ENCODE assay signal across 7 mouse cellular contexts in genomic region chr6:47878593-47878992, GRCm38 (mm10). TPM values are rescaled to one million over a fixed set of nuclear protein-coding genes. Genes with fewer than 3 reads are reported as not detected.
DNase-seq lines count a peak whose midpoint lies in the region; ATAC-seq and TF ChIP-seq lines count a peak whose summit lies in the region.

No protein-coding gene starts in this region.

- no peak for DNase-seq in lung, postnatal 0 days (ENCODE audit: low spot score)
- DNase-seq in lung, adult 18-20 months = no peak
- DNase-seq in embryonic facial prominence, embryonic 14.5 days (ENCODE audit: low spot score) = no peak
- DNase-seq in adrenal gland, adult 18-20 months (ENCODE audit: low spot score in 2 of 2) = no peak
- no peak for DNase-seq in left cerebral cortex, postnatal 25 days (ENCODE audit: low spot score in 2 of 2)

- no peak for TF ChIP-seq CTCF in lung, postnatal 0 days (IDR thresholded peaks at IDR 0.05)
- TF ChIP-seq CTCF in intestine, postnatal 0 days (IDR thresholded peaks at IDR 0.05; ENCODE audit: low read depth) = no peak
- no peak for TF ChIP-seq CTCF in olfactory bulb, adult 2 months (IDR thresholded peaks at IDR 0.05; ENCODE audit: insufficient read depth, low read depth, low read length)

- H3K27me3 ChIP-seq in lung, postnatal 0 days (replicated peaks; ENCODE audit: insufficient read depth, low read length) = no peaks in the 10 kb centered on the region
- H3K27me3 ChIP-seq in embryonic facial prominence, embryonic 14.5 days (replicated peaks; ENCODE audit: control insufficient read depth, insufficient read depth, low read length) = no peaks in the 10 kb centered on the region
- H3K27me3 ChIP-seq in intestine, postnatal 0 days (replicated peaks; ENCODE audit: control insufficient read depth, insufficient read depth, low read length) = no peaks in the 10 kb centered on the region

- intact Hi-C loops in left cerebral cortex, postnatal 25 days (cut with DNase I) = loop anchor here (5.0 kb wide), 1 partner anchor 41 kb away; the partner anchor contains the start of gene Zfp398

- 37% methylated on average over 3 of the region's 3 CpGs for WGBS in lung, postnatal 0 days
- 45% methylated on average over 3 of the region's 3 CpGs for WGBS in embryonic facial prominence, embryonic 14.5 days
- WGBS in intestine, postnatal 0 days = 37% methylated on average over 3 of the region's 3 CpGs
- WGBS in olfactory bulb, adult 2 months = 28% methylated on average over 3 of the region's 3 CpGs

- TF ChIP-seq EP300 in lung, postnatal 0 days (IDR thresholded peaks at IDR 0.05) = no peak

- no peak for ATAC-seq in lung, postnatal 0 days
- no peak for ATAC-seq in embryonic facial prominence, embryonic 14.5 days (ENCODE audit: low read depth)
- no peak for ATAC-seq in intestine, postnatal 0 days

- peaks cover 11% of the 10 kb centered on the region; the same call in 1 of the 2 replicates for H3K36me3 ChIP-seq in lung, postnatal 0 days (ENCODE audit: insufficient read depth, low read length)
- peaks cover 42% of the 10 kb centered on the region for H3K36me3 ChIP-seq in embryonic facial prominence, embryonic 14.5 days (ENCODE audit: control insufficient read depth, insufficient read depth, low read length)
- peaks cover 32% of the 10 kb centered on the region for H3K36me3 ChIP-seq in intestine, postnatal 0 days (ENCODE audit: control insufficient read depth, insufficient read depth)

- no peaks in the 10 kb centered on the region for H3K9me3 ChIP-seq in lung, postnatal 0 days (ENCODE audit: low read length)
- no peaks in the 10 kb centered on the region for H3K9me3 ChIP-seq in embryonic facial prominence, embryonic 14.5 days (ENCODE audit: control insufficient read depth, low read length)
- no peaks in the 10 kb centered on the region for H3K9me3 ChIP-seq in intestine, postnatal 0 days (ENCODE audit: control insufficient read depth)

- H3K4me1 ChIP-seq in lung, postnatal 0 days (ENCODE audit: insufficient read depth, low read depth, low read length) = peaks cover 14% of the 10 kb centered on the region; the same call in 1 of the 2 replicates
- H3K4me1 ChIP-seq in embryonic facial prominence, embryonic 14.5 days (ENCODE audit: control insufficient read depth, insufficient read depth, low read length) = peaks cover 9% of the 10 kb centered on the region
- peaks cover 8% of the 10 kb centered on the region; the same call in 1 of the 2 replicates for H3K4me1 ChIP-seq in intestine, postnatal 0 days (replicated peaks; ENCODE audit: control insufficient read depth, insufficient read depth, low read length)
- peaks cover 20% of the 10 kb centered on the region for H3K4me1 ChIP-seq in olfactory bulb, adult 2 months (ENCODE audit: control insufficient read depth, insufficient read depth, low read length)

- TF ChIP-seq POLR2A in olfactory bulb, adult 2 months (IDR thresholded peaks at IDR 0.05; ENCODE audit: insufficient read depth, low read depth, low read length) = no peak

- peak overlapping the region; percentile 92 for H3K4me3 ChIP-seq in lung, postnatal 0 days (ENCODE audit: low read depth, low read length)
- H3K4me3 ChIP-seq in embryonic facial prominence, embryonic 14.5 days (ENCODE audit: low read depth, low read length) = peak overlapping the region; percentile 92
- peak overlapping the region; percentile 93 for H3K4me3 ChIP-seq in intestine, postnatal 0 days (ENCODE audit: low read depth, low read length)
- peak overlapping the region; percentile 91; the same call in 1 of the 2 replicates for H3K4me3 ChIP-seq in olfactory bulb, adult 2 months (ENCODE audit: insufficient read depth, low read depth, low read length)

- H3K9ac ChIP-seq in lung, postnatal 0 days (replicated peaks; ENCODE audit: low read depth) = peak overlapping the region; percentile 95
- peak overlapping the region; percentile 95 for H3K9ac ChIP-seq in embryonic facial prominence, embryonic 14.5 days (ENCODE audit: low read depth, low read length)
- H3K9ac ChIP-seq in intestine, postnatal 0 days (ENCODE audit: low read depth, low read length) = peak overlapping the region; percentile 89

- peak overlapping the region; percentile 95 for H3K27ac ChIP-seq in lung, postnatal 0 days (ENCODE audit: low read length)
- H3K27ac ChIP-seq in embryonic facial prominence, embryonic 14.5 days (replicated peaks; ENCODE audit: low read depth, low read length) = peak overlapping the region; percentile 97
- peak overlapping the region; percentile 95; the same call in 1 of the 2 replicates for H3K27ac ChIP-seq in intestine, postnatal 0 days (ENCODE audit: low read depth, low read length)
- 0 out of 2 replicates have a peak overlapping the region, but pooled peaks have one; percentile 15 for H3K27ac ChIP-seq in olfactory bulb, adult 2 months (ENCODE audit: insufficient read depth, low read depth, low read length)

- peak overlapping the region; percentile 76 for H3K4me2 ChIP-seq in lung, postnatal 0 days (replicated peaks; ENCODE audit: low read depth, low read length)
- H3K4me2 ChIP-seq in embryonic facial prominence, embryonic 14.5 days (ENCODE audit: low read depth, low read length) = peak overlapping the region; percentile 89
- peak overlapping the region; percentile 81 for H3K4me2 ChIP-seq in intestine, postnatal 0 days (replicated peaks; ENCODE audit: low read depth)

RNA-seq across cellular contexts. Expression of gene Zfp282, which starts 1.6 kb away (rescaled TPM):
- polyA plus RNA-seq in lung, postnatal 0 days (2015; fragmentation: Nextera tagmentation; extraction: Ambion mirVana) = 9.0 and 9.6 TPM in 2 replicates
- 13.6 and 15.7 TPM in 2 replicates for polyA plus RNA-seq in embryonic facial prominence, embryonic 14.5 days (2014; fragmentation: Nextera tagmentation; extraction: Ambion mirVana)
- polyA plus RNA-seq in intestine, postnatal 0 days (2015; fragmentation: Nextera tagmentation; extraction: Ambion mirVana) = 5.3 TPM in 2 replicates
- not detected in 2 replicates for polyA plus RNA-seq in olfactory bulb, adult 2 months (2012; ENCODE audit: insufficient read depth, insufficient read length, low replicate concordance, missing spikeins)
- 1 to 10 TPM; 7.7 to 8.0 TPM for total RNA-seq in adrenal gland, adult 18-20 months (2021)
- 10 to 100 TPM; 15.5 to 16.4 TPM for total RNA-seq in left cerebral cortex, postnatal 25 days (2021)

RNA-seq across cellular contexts. Expression of gene Zfp212, which starts 41.7 kb away (rescaled TPM):
- 15.2 and 16.7 TPM in 2 replicates for polyA plus RNA-seq in lung, postnatal 0 days (2015; fragmentation: Nextera tagmentation; extraction: Ambion mirVana)
- polyA plus RNA-seq in embryonic facial prominence, embryonic 14.5 days (2014; fragmentation: Nextera tagmentation; extraction: Ambion mirVana) = 12.5 and 13.6 TPM in 2 replicates
- polyA plus RNA-seq in intestine, postnatal 0 days (2015; fragmentation: Nextera tagmentation; extraction: Ambion mirVana) = 7.5 and 8.8 TPM in 2 replicates
- not detected in 2 replicates for polyA plus RNA-seq in olfactory bulb, adult 2 months (2012; ENCODE audit: insufficient read depth, insufficient read length, low replicate concordance, missing spikeins)
- total RNA-seq in adrenal gland, adult 18-20 months (2021) = 10 to 100 TPM; 12.8 to 15.0 TPM
- 10 to 100 TPM; 15.0 to 17.4 TPM for total RNA-seq in left cerebral cortex, postnatal 25 days (2021)

RNA-seq across cellular contexts. Expression of gene Zfp398, which starts 43.1 kb away (rescaled TPM):
- polyA plus RNA-seq in lung, postnatal 0 days (2015; fragmentation: Nextera tagmentation; extraction: Ambion mirVana) = 4.7 and 5.2 TPM in 2 replicates
- 8.0 and 8.1 TPM in 2 replicates for polyA plus RNA-seq in embryonic facial prominence, embryonic 14.5 days (2014; fragmentation: Nextera tagmentation; extraction: Ambion mirVana)
- 2.8 and 3.8 TPM in 2 replicates for polyA plus RNA-seq in intestine, postnatal 0 days (2015; fragmentation: Nextera tagmentation; extraction: Ambion mirVana)
- not detected in 2 replicates for polyA plus RNA-seq in olfactory bulb, adult 2 months (2012; ENCODE audit: insufficient read depth, insufficient read length, low replicate concordance, missing spikeins)
- 10 to 100 TPM in 1 of 2 experiments, 1 to 10 TPM in 1; 8.8 to 12.3 TPM for total RNA-seq in adrenal gland, adult 18-20 months (2021)
- 10 to 100 TPM; 19.3 to 19.6 TPM for total RNA-seq in left cerebral cortex, postnatal 25 days (2021)

RNA-seq across cellular contexts. Expression of gene Zfp786, which starts 47.9 kb away (rescaled TPM):
- 0.98 and 1.0 TPM in 2 replicates for polyA plus RNA-seq in lung, postnatal 0 days (2015; fragmentation: Nextera tagmentation; extraction: Ambion mirVana)
- polyA plus RNA-seq in embryonic facial prominence, embryonic 14.5 days (2014; fragmentation: Nextera tagmentation; extraction: Ambion mirVana) = 1.9 and 2.4 TPM in 2 replicates
- 0.61 and 0.69 TPM in 2 replicates for polyA plus RNA-seq in intestine, postnatal 0 days (2015; fragmentation: Nextera tagmentation; extraction: Ambion mirVana)
- polyA plus RNA-seq in olfactory bulb, adult 2 months (2012; ENCODE audit: insufficient read depth, insufficient read length, low replicate concordance, missing spikeins) = not detected in 2 replicates
- 1 to 10 TPM in 1 of 2 experiments, under 1 TPM in 1; 0.77 to 1.7 TPM for total RNA-seq in adrenal gland, adult 18-20 months (2021)
- total RNA-seq in left cerebral cortex, postnatal 25 days (2021) = 1 to 10 TPM; 4.9 to 5.0 TPM

Comparison
In these comparisons a context has a peak if more than half of its experiments do, and no peak if none do; other contexts are left out.
1. H3K27ac ChIP-seq: peak in every context shown above with its lines; median percentile 97 in embryonic facial prominence, embryonic 14.5 days; 95 in lung, postnatal 0 days; 95 in intestine, postnatal 0 days; 15 in olfactory bulb, adult 2 months.